Mouse (Mus musculus) liver, embryonic 15.5 days (tissue): ENCODE measurements around the gene Myo16. TPM values are rescaled to one million over a fixed set of nuclear protein-coding genes. Genes with fewer than 3 reads are reported as not detected.

Source experiments
- ATAC-seq: fragments of 200-750 bp; cut with Nextera tagmentation; 2 replicates; pipeline ENCODE4 v1.8.0; 2017; ENCODE audit warnings: moderate number of reproducible peaks, mild to moderate bottlenecking, moderate library complexity; ENCODE audit not compliant: insufficient read depth
- H3K27ac ChIP-seq: fragments of 300-500 bp; sonication (generic); replicated peaks from 2 replicates; pipeline ENCODE4 v1.5.1; 2015; ENCODE audit warnings: mild to moderate bottlenecking, inconsistent platforms
- H3K27me3 ChIP-seq: fragments of 300-500 bp; sonication (generic); 2 replicates; pipeline ENCODE4 v1.6.1; 2015; ENCODE audit warnings: mild to moderate bottlenecking, inconsistent platforms
- H3K36me3 ChIP-seq: fragments of 300-500 bp; sonication (generic); replicated peaks from 2 replicates; pipeline ENCODE4 v1.6.1; 2015; ENCODE audit warnings: moderate library complexity, mild to moderate bottlenecking, inconsistent platforms
- H3K4me1 ChIP-seq: fragments of 300-500 bp; sonication (generic); replicated peaks from 2 replicates; pipeline ENCODE4 v1.6.1; 2015; ENCODE audit warnings: inconsistent platforms
- H3K4me2 ChIP-seq: fragments of 300-500 bp; sonication (generic); 2 replicates; pipeline ENCODE4 v1.6.1; 2015; ENCODE audit warnings: moderate library complexity, mild to moderate bottlenecking, inconsistent platforms
- H3K4me3 ChIP-seq: fragments of 300-500 bp; sonication (generic); replicated peaks from 2 replicates; pipeline ENCODE4 v1.5.1; 2015; ENCODE audit warnings: mild to moderate bottlenecking, inconsistent platforms
- H3K9ac ChIP-seq: fragments of 300-500 bp; sonication (generic); 2 replicates; pipeline ENCODE4 v1.6.1; 2015; ENCODE audit warnings: moderate library complexity, mild to moderate bottlenecking, inconsistent platforms
- H3K9me3 ChIP-seq: fragments of 300-500 bp; sonication (generic); replicated peaks from 2 replicates; pipeline ENCODE4 v1.6.1; 2016; ENCODE audit warnings: inconsistent platforms
- WGBS: fragments of 180-500 bp; shearing (Covaris S2); methylation state at CpG from one replicate; pipeline ENCODE4 v1.1.7; 2015; ENCODE audit warnings: mixed read lengths; ENCODE audit not compliant: insufficient replicate concordance; 5-methylcytosine and 5-hydroxymethylcytosine counted together
- polyA plus RNA-seq: library from polyadenylated mRNA; unstranded; fragments of >200 nt; fragmentation: Nextera tagmentation; extraction: Ambion mirVana; gene quantifications from 2 replicates; pipeline ENCODE4 v1.2.1, GENCODE M21; 2015

Myo16 gene
- polyA plus RNA-seq: 0.03 and 0.05 TPM in 2 replicates

- H3K4me2 ChIP-seq: peak within 1 kb of the TSS; percentile 56
- H3K4me1 ChIP-seq: no peaks in the 10 kb centered on the region
- H3K36me3 ChIP-seq: no peaks in the 10 kb centered on the region
- no peak for ATAC-seq
- no peak within 1 kb of the TSS for H3K9ac ChIP-seq
- 3% methylated on average over 58 of the region's 61 CpGs for WGBS
- peaks cover 20% of the 10 kb centered on the region for H3K27me3 ChIP-seq
- H3K4me3 ChIP-seq: peak within 1 kb of the TSS; percentile 33
- H3K9me3 ChIP-seq: no peaks in the 10 kb centered on the region
- no peak within 1 kb of the TSS for H3K27ac ChIP-seq
These were observed at the start of gene Myo16 for GRCm38 (mm10) chr8:10153611-10154438. TSS of gene Myo16 (plus strand) at chr8:10153911.

GRCm38 (mm10) chr8:10108516-10109271, 45.0 kb upstream of the Myo16 start:
- no peak overlapping the region for H3K27ac ChIP-seq
- H3K36me3 ChIP-seq: no peaks in the 10 kb centered on the region
- 60% methylated on average over 8 of the region's 8 CpGs for WGBS
- ATAC-seq: no peak
- H3K27me3 ChIP-seq: no peaks in the 10 kb centered on the region
- no peak overlapping the region for H3K4me3 ChIP-seq
- H3K9ac ChIP-seq: no peak overlapping the region
- no peak overlapping the region for H3K4me2 ChIP-seq
- no peaks in the 10 kb centered on the region for H3K4me1 ChIP-seq
- H3K9me3 ChIP-seq: no peaks in the 10 kb centered on the region

GRCm38 (mm10) chr8:10122749-10123148, 31.0 kb upstream of the Myo16 start:
- H3K36me3 ChIP-seq: no peaks in the 10 kb centered on the region
- 65% methylated on average over 5 of the region's 5 CpGs for WGBS

GRCm38 (mm10) chr8:10123412-10123811, 30.3 kb upstream of the Myo16 start:
- ATAC-seq: no peak
- Histone ChIP-seq H3K27me3 (no peaks in the 10 kb centered on the region), H3K9ac (no peak overlapping the region), H3K27ac (no peak overlapping the region), H3K4me1 (no peaks in the 10 kb centered on the region), H3K4me2 (no peak overlapping the region), H3K36me3 (no peaks in the 10 kb centered on the region), H3K4me3 (no peak overlapping the region), H3K9me3 (no peaks in the 10 kb centered on the region)
- WGBS: 75% methylated on average over 2 of the region's 2 CpGs

More at GRCm38 (mm10) chr8:10122749-10123148, 31.0 kb upstream of the Myo16 start:
- Histone ChIP-seq H3K4me3 (no peak overlapping the region), H3K27ac (no peak overlapping the region), H3K9ac (no peak overlapping the region), H3K9me3 (no peaks in the 10 kb centered on the region), H3K27me3 (no peaks in the 10 kb centered on the region), H3K4me2 (no peak overlapping the region), H3K4me1 (no peaks in the 10 kb centered on the region)
- ATAC-seq: no peak

GRCm38 (mm10) chr8:10125684-10126083, 28.0 kb upstream of the Myo16 start:
- WGBS: 51% methylated on average over 4 of the region's 4 CpGs
- no peak for ATAC-seq
- Histone ChIP-seq H3K4me3 (no peak overlapping the region), H3K36me3 (no peaks in the 10 kb centered on the region), H3K4me2 (no peak overlapping the region), H3K27me3 (no peaks in the 10 kb centered on the region), H3K9me3 (no peaks in the 10 kb centered on the region), H3K9ac (no peak overlapping the region), H3K4me1 (no peaks in the 10 kb centered on the region), H3K27ac (no peak overlapping the region)

- H3K27ac ChIP-seq: no peak overlapping the region
- no peaks in the 10 kb centered on the region for H3K27me3 ChIP-seq
- no peaks in the 10 kb centered on the region for H3K36me3 ChIP-seq
- H3K4me2 ChIP-seq: no peak overlapping the region
- H3K4me1 ChIP-seq: no peaks in the 10 kb centered on the region
- H3K4me3 ChIP-seq: no peak overlapping the region
- WGBS: 62% methylated on average over 15 of the region's 15 CpGs
- H3K9ac ChIP-seq: no peak overlapping the region
- ATAC-seq: no peak
- H3K9me3 ChIP-seq: no peaks in the 10 kb centered on the region
These were observed 22.9 kb upstream of the Myo16 start for GRCm38 (mm10) chr8:10130513-10131414.

GRCm38 (mm10) chr8:10139536-10139935, 14.2 kb upstream of the Myo16 start:
- H3K9ac ChIP-seq: no peak overlapping the region
- H3K36me3 ChIP-seq: no peaks in the 10 kb centered on the region
- no peaks in the 10 kb centered on the region for H3K9me3 ChIP-seq
- no peak for ATAC-seq
- H3K4me2 ChIP-seq: no peak overlapping the region
- H3K4me1 ChIP-seq: no peaks in the 10 kb centered on the region
- WGBS: 16% methylated on average over 8 of the region's 8 CpGs
- no peak overlapping the region for H3K27ac ChIP-seq
- H3K27me3 ChIP-seq: no peaks in the 10 kb centered on the region
- H3K4me3 ChIP-seq: no peak overlapping the region

GRCm38 (mm10) chr8:10143961-10144360, 9.8 kb upstream of the Myo16 start:
- ATAC-seq: no peak
- no peak overlapping the region for H3K9ac ChIP-seq
- H3K27me3 ChIP-seq: no peaks in the 10 kb centered on the region
- H3K4me1 ChIP-seq: no peaks in the 10 kb centered on the region
- no peaks in the 10 kb centered on the region for H3K9me3 ChIP-seq
- no peak overlapping the region for H3K4me3 ChIP-seq
- H3K4me2 ChIP-seq: no peak overlapping the region
- WGBS: 66% methylated on average over 10 of the region's 10 CpGs
- no peak overlapping the region for H3K27ac ChIP-seq
- H3K36me3 ChIP-seq: no peaks in the 10 kb centered on the region

- no peaks in the 10 kb centered on the region for H3K9me3 ChIP-seq
- H3K27ac ChIP-seq: no peak overlapping the region
- no peak overlapping the region for H3K9ac ChIP-seq
- H3K4me3 ChIP-seq: no peak overlapping the region
- ATAC-seq: no peak
- H3K4me1 ChIP-seq: no peaks in the 10 kb centered on the region
- H3K4me2 ChIP-seq: no peak overlapping the region
- H3K36me3 ChIP-seq: no peaks in the 10 kb centered on the region
- WGBS: 57% methylated on average over 6 of the region's 6 CpGs
- peaks cover 20% of the 10 kb centered on the region for H3K27me3 ChIP-seq
These were observed 1.9 kb upstream of the Myo16 start for GRCm38 (mm10) chr8:10151692-10152247.

GRCm38 (mm10) chr8:10154439-10154745, 681 bp downstream of the Myo16 start:
- no peak for ATAC-seq
- Histone ChIP-seq H3K27me3 (peaks cover 20% of the 10 kb centered on the region), H3K4me3 (no peak overlapping the region), H3K9me3 (no peaks in the 10 kb centered on the region), H3K4me1 (no peaks in the 10 kb centered on the region), H3K4me2 (no peak overlapping the region), H3K27ac (no peak overlapping the region), H3K9ac (no peak overlapping the region), H3K36me3 (no peaks in the 10 kb centered on the region)
- WGBS: 15% methylated on average over 4 of the region's 4 CpGs
